27 mouse cellular contexts compared by ENCODE assay signal in genomic region chr11:109816911-109817310, GRCm38 (mm10). TPM values are rescaled to one million over a fixed set of nuclear protein-coding genes. Genes with fewer than 3 reads are reported as not detected.
DNase-seq lines count a peak whose midpoint lies in the region; ATAC-seq and TF ChIP-seq lines count a peak whose summit lies in the region.
"Had no signal": no experiment of that assay in that cellular context is flagged by ENCODE, and none has a peak within 500 bp of the region (broad histone marks: within the 10 kb centered on the region; RNA-seq: fewer than 3 reads in every experiment).

No protein-coding gene starts in this region.

- no peaks in the 10 kb centered on the region for H3K27me3 ChIP-seq in kidney, postnatal 0 days (ENCODE audit: insufficient read depth, low read length)
- H3K27me3 ChIP-seq: forebrain, embryonic 12.5 days; heart, embryonic 15.5 days; intestine, embryonic 15.5 days; limb, embryonic 13.5 days; liver, embryonic 15.5 days; neural tube, embryonic 12.5 days; stomach, embryonic 15.5 days had no signal

- no peak overlapping the region for H3K4me3 ChIP-seq in kidney, postnatal 0 days (replicated peaks; ENCODE audit: low read depth, low read length)
- no peak overlapping the region for H3K4me3 ChIP-seq in lung, adult 2 months (replicated peaks; ENCODE audit: extremely low read depth, low read depth, low read length)
- H3K4me3 ChIP-seq: forebrain, embryonic 12.5 days; heart, embryonic 15.5 days; intestine, embryonic 15.5 days; limb, embryonic 13.5 days; liver, embryonic 15.5 days; neural tube, embryonic 12.5 days; stomach, embryonic 15.5 days had no signal

- H3K4me2 ChIP-seq in kidney, postnatal 0 days (ENCODE audit: low read length): no peak overlapping the region
- H3K4me2 ChIP-seq: forebrain, embryonic 12.5 days; heart, embryonic 15.5 days; hindbrain, embryonic 14.5 days; intestine, embryonic 15.5 days; limb, embryonic 13.5 days; liver, embryonic 15.5 days; neural tube, embryonic 12.5 days; stomach, embryonic 15.5 days had no signal

- WGBS in kidney, postnatal 0 days: 74% methylated on average over 1 of the region's 1 CpGs
- WGBS in lung, adult 2 months: 60% methylated on average over 1 of the region's 1 CpGs

- DNase-seq in gastrocnemius, adult 18-20 months (ENCODE audit: low spot score): peak; percentile 16
- DNase-seq in gastrocnemius, adult 8-10 months (ENCODE audit: low spot score in 2 of 2): no peak
- no peak for DNase-seq in kidney, postnatal 0 days (ENCODE audit: low spot score)
- no peak for DNase-seq in kidney, adult 18-20 months
- DNase-seq in lung, adult 2 months: peak; percentile 12
- peak; percentile 70 for DNase-seq in lung, postnatal 36 days
- no peak for DNase-seq in natural killer cell, adult 2 months (ENCODE audit: low spot score in 2 of 2)
- no peak for DNase-seq in testis, postnatal 10 days (ENCODE audit: low spot score)
- DNase-seq: cerebellum, adult 9-11 months; right cerebral cortex, postnatal 14 days; thymus, postnatal 14 days had no signal

- no peaks in the 10 kb centered on the region for H3K36me3 ChIP-seq in kidney, postnatal 0 days (ENCODE audit: insufficient read depth, low read length)
- H3K36me3 ChIP-seq: forebrain, embryonic 12.5 days; heart, embryonic 15.5 days; intestine, embryonic 15.5 days; limb, embryonic 13.5 days; liver, embryonic 15.5 days; neural tube, embryonic 12.5 days; stomach, embryonic 15.5 days had no signal

- no peaks in the 10 kb centered on the region for H3K9me3 ChIP-seq in kidney, postnatal 0 days (replicated peaks; ENCODE audit: low read length)
- H3K9me3 ChIP-seq: forebrain, embryonic 12.5 days; heart, embryonic 15.5 days; intestine, embryonic 15.5 days; limb, embryonic 13.5 days; liver, embryonic 15.5 days; neural tube, embryonic 12.5 days; stomach, embryonic 15.5 days had no signal

- TF ChIP-seq CTCF in kidney, postnatal 0 days (IDR thresholded peaks at IDR 0.05; ENCODE audit: low read depth): no peak
- no peak for TF ChIP-seq CTCF in lung, adult 2 months (IDR thresholded peaks at IDR 0.05; ENCODE audit: insufficient read depth, low read length)

- peak overlapping the region; percentile 5 for H3K27ac ChIP-seq in kidney, postnatal 0 days
- H3K27ac ChIP-seq: forebrain, embryonic 12.5 days; heart, embryonic 15.5 days; hindbrain, embryonic 14.5 days; intestine, embryonic 15.5 days; limb, embryonic 13.5 days; liver, embryonic 15.5 days; neural tube, embryonic 12.5 days; stomach, embryonic 15.5 days had no signal

- H3K9ac ChIP-seq in kidney, postnatal 0 days (ENCODE audit: low read depth, low read length): no peak overlapping the region
- H3K9ac ChIP-seq: forebrain, embryonic 12.5 days; heart, embryonic 15.5 days; hindbrain, embryonic 14.5 days; intestine, embryonic 15.5 days; limb, embryonic 13.5 days; liver, embryonic 15.5 days; neural tube, embryonic 12.5 days; stomach, embryonic 15.5 days had no signal

- ATAC-seq in kidney, postnatal 0 days (replicated peaks; ENCODE audit: low FRiP score, low read depth): no peak
- ATAC-seq: intestine, embryonic 15.5 days; midbrain, embryonic 16.5 days had no signal

- TF ChIP-seq POLR2A in lung, adult 2 months (IDR thresholded peaks at IDR 0.05; ENCODE audit: borderline replicate concordance, extremely low read depth, low read depth, low read length): no peak

- H3K4me1 ChIP-seq in kidney, postnatal 0 days (replicated peaks; ENCODE audit: insufficient read depth, low read length): no peaks in the 10 kb centered on the region
- no peaks in the 10 kb centered on the region for H3K4me1 ChIP-seq in lung, adult 2 months (ENCODE audit: control insufficient read depth, insufficient read depth, low read length)
- H3K4me1 ChIP-seq: forebrain, embryonic 12.5 days; heart, embryonic 15.5 days; intestine, embryonic 15.5 days; limb, embryonic 13.5 days; neural tube, embryonic 12.5 days; stomach, embryonic 15.5 days had no signal

RNA-seq across cellular contexts. Expression of gene 1700012B07Rik, which starts 10.9 kb away (rescaled TPM):
- not detected for total RNA-seq in gastrocnemius, adult 18-20 months (2021)
- total RNA-seq in gastrocnemius, adult 8-10 months (2022): not detected
- not detected in 2 replicates for polyA plus RNA-seq in kidney, postnatal 0 days (2015; fragmentation: Nextera tagmentation; extraction: Ambion mirVana)
- 0.12 and 0.26 TPM in 2 replicates for polyA plus RNA-seq in lung, adult 2 months (2012; rRNA removed)
- total RNA-seq: adrenal gland, postnatal 4 days; layer of hippocampus, postnatal 14 days; left cerebral cortex, postnatal 10 days; megakaryocyte-erythroid progenitor cell, adult 5-6 weeks had no signal
- polyA plus RNA-seq: embryonic facial prominence, embryonic 14.5 days; forebrain, embryonic 12.5 days; frontal cortex, adult 2 months; heart, embryonic 15.5 days; hindbrain, embryonic 14.5 days; intestine, embryonic 15.5 days; limb, embryonic 13.5 days; liver, embryonic 15.5 days; midbrain, embryonic 16.5 days; neural tube, embryonic 12.5 days; spleen, adult 2 months; stomach, embryonic 15.5 days had no signal

Comparison
In these comparisons a context has a peak if more than half of its experiments do, and no peak if none do; other contexts are left out.
1. DNase-seq: peak in gastrocnemius, adult 18-20 months (single experiment), lung, adult 2 months (single experiment) and lung, postnatal 36 days (single experiment); none in gastrocnemius, adult 8-10 months (0 of 2), kidney, postnatal 0 days (single experiment), kidney, adult 18-20 months (single experiment), natural killer cell, adult 2 months (0 of 2) and testis, postnatal 10 days (single experiment).